Mouse (Mus musculus): ENCODE results near the gene Zfp961.
"Not testable (repeated sequence)": the region's sequence is repeated elsewhere in the genome, so short reads cannot be mapped to it uniquely, and the experiment has no call there.

The Zfp961 gene

GRCm38 (mm10) chr8:71950482-71951221 is at the start of gene Zfp961:
Gene Zfp961 (plus strand): TSS chr8:71951038.
- DNase-seq (ENCODE audit: low read depth) = peak; percentile 99

GRCm38 (mm10) chr8:71903084-71903483 is 47.8 kb upstream of the Zfp961 start:
- DNase-seq (ENCODE audit: low read depth) = not testable (repeated sequence)

GRCm38 (mm10) chr8:71906809-71907208 is 44.0 kb upstream of the Zfp961 start:
- no peak for DNase-seq (ENCODE audit: low read depth)

- DNase-seq (ENCODE audit: low read depth) = no peak
These were observed 43.0 kb upstream of the Zfp961 start for GRCm38 (mm10) chr8:71907798-71908257.

GRCm38 (mm10) chr8:71908309-71909261 is 42.3 kb upstream of the Zfp961 start, which contains the start of the genes Zfp882 and Zfp617:
Gene Zfp882 (plus strand): TSS chr8:71908608.
Gene Zfp617 (plus strand): TSS chr8:71908635.
- DNase-seq (ENCODE audit: low read depth) = peak; percentile 63

GRCm38 (mm10) chr8:71912286-71912685 is 38.6 kb upstream of the Zfp961 start:
- no peak for DNase-seq (ENCODE audit: low read depth)

- peak; percentile 88 for DNase-seq (ENCODE audit: low read depth)
These were observed 28.1 kb upstream of the Zfp961 start for GRCm38 (mm10) chr8:71922567-71923401.

GRCm38 (mm10) chr8:71925791-71926190 is 25.0 kb upstream of the Zfp961 start:
- no peak for DNase-seq (ENCODE audit: low read depth)

- DNase-seq (ENCODE audit: low read depth) = no peak
These were observed 24.3 kb upstream of the Zfp961 start for GRCm38 (mm10) chr8:71926551-71926950.

- no peak for DNase-seq (ENCODE audit: low read depth)
These were observed 23.1 kb upstream of the Zfp961 start for GRCm38 (mm10) chr8:71927779-71928178.

- not testable (repeated sequence) for DNase-seq (ENCODE audit: low read depth)
These were observed 12.8 kb upstream of the Zfp961 start for GRCm38 (mm10) chr8:71938037-71938436.

- no peak for DNase-seq (ENCODE audit: low read depth)
These were observed 10.3 kb upstream of the Zfp961 start for GRCm38 (mm10) chr8:71940293-71941208.

- DNase-seq (ENCODE audit: low read depth) = no peak
These were observed 9.1 kb upstream of the Zfp961 start for GRCm38 (mm10) chr8:71941776-71942175.

GRCm38 (mm10) chr8:71948624-71949023 is 2.2 kb upstream of the Zfp961 start:
- DNase-seq (ENCODE audit: low read depth) = no peak

GRCm38 (mm10) chr8:71951436-71952161 is 761 bp downstream of the Zfp961 start:
- DNase-seq (ENCODE audit: low read depth) = no peak

GRCm38 (mm10) chr8:71952489-71952888 is 1.7 kb downstream of the Zfp961 start:
- DNase-seq (ENCODE audit: low read depth) = no peak

GRCm38 (mm10) chr8:71952961-71953700 is 2.3 kb downstream of the Zfp961 start:
- not testable (repeated sequence) for DNase-seq (ENCODE audit: low read depth)

GRCm38 (mm10) chr8:71954666-71955065 is 3.8 kb downstream of the Zfp961 start:
- DNase-seq (ENCODE audit: low read depth) = no peak

GRCm38 (mm10) chr8:71960483-71960882 is 9.6 kb downstream of the Zfp961 start:
- no peak for DNase-seq (ENCODE audit: low read depth)

All from c-Kit-positive CD71-positive TER-119-negative erythroid progenitor cells, embryonic 14.5 days (primary cell).